Mouse (Mus musculus) kidney, adult 2 months (tissue): ENCODE measurements around the gene Thegl.

ENCODE experiments used
- CTCF ChIP-seq: fragments of 200-500 bp; conservative IDR thresholded peaks from 2 replicates; pipeline ENCODE4 v1.5.1; 2011; ENCODE audit warnings: low read depth, mild to moderate bottlenecking, control low read depth, low read length, moderate library complexity, mixed read lengths; ENCODE audit not compliant: insufficient read depth, insufficient read length
- POLR2A ChIP-seq: fragments of 200-500 bp; IDR thresholded peaks from one replicate; pipeline ENCODE4 v1.6.1; 2011; ENCODE audit warnings: low read depth, low read length, control low read depth

DNA sequence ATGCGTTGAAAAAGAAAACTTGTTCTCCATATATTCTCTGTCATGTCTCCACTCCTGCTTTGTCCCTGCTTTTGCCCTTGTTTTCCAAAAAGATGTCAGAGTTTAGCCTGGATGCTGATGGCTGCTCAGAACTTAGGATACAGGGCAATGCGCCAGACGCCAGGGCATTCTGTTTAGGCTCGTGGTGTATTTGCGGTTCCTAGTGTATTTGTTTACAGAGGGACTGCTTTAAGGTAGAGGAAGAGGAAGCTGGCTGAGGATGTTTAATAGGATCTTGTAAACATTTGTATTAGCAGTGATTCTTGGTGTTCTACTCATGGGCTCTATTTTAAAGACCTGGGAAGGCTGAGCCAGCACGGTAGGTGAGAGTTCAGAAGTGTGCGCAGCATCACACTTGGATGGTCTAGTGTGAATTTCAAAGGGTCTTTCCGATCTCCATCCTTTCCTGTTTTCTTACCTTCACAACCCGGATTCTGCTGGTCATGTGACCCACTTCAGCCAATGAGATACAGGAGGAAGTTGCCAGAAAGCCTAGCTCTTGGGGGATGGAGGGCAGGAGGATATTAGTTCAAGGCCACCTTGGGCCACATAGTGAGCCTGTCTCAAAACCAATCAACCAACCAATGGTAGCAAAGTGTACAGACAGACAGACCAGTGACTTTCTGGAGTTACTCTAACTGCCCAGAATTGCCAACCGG, 70.1 kb downstream of the Thegl start:
- TF ChIP-seq CTCF (no peak), POLR2A (no peak)
